Mouse (Mus musculus): ENCODE measurements around the gene Pik3c2b.
"Not testable (repeated sequence)": the region's sequence is repeated elsewhere in the genome, so short reads cannot be mapped to it uniquely, and the experiment has no call there.

The Pik3c2b gene

GRCm38 (mm10) chr1:133045011-133045860, at the start of gene Pik3c2b:
Pik3c2b (plus strand) TSS chr1:133045667.
- no peak for DNase-seq (ENCODE audit: low read depth, low spot score)

- no peak for DNase-seq (ENCODE audit: low read depth, low spot score)
These were observed 45.1 kb upstream of the Pik3c2b start for GRCm38 (mm10) chr1:133000347-133000746.

GRCm38 (mm10) chr1:133006571-133006970, 38.9 kb upstream of the Pik3c2b start:
- DNase-seq (ENCODE audit: low read depth, low spot score) = no peak

- no peak for DNase-seq (ENCODE audit: low read depth, low spot score)
These were observed 33.3 kb upstream of the Pik3c2b start for GRCm38 (mm10) chr1:133011955-133012841.

GRCm38 (mm10) chr1:133013331-133013730, 32.1 kb upstream of the Pik3c2b start:
- DNase-seq (ENCODE audit: low read depth, low spot score) = no peak

GRCm38 (mm10) chr1:133014196-133014595, 31.3 kb upstream of the Pik3c2b start:
- DNase-seq (ENCODE audit: low read depth, low spot score) = no peak

- no peak for DNase-seq (ENCODE audit: low read depth, low spot score)
These were observed 28.6 kb upstream of the Pik3c2b start for GRCm38 (mm10) chr1:133016775-133017428.

GRCm38 (mm10) chr1:133018580-133018979, 26.9 kb upstream of the Pik3c2b start:
- DNase-seq (ENCODE audit: low read depth, low spot score) = no peak

- no peak for DNase-seq (ENCODE audit: low read depth, low spot score)
These were observed 26.2 kb upstream of the Pik3c2b start for GRCm38 (mm10) chr1:133019312-133019711.

GRCm38 (mm10) chr1:133020137-133020894, 25.2 kb upstream of the Pik3c2b start:
- no peak for DNase-seq (ENCODE audit: low read depth, low spot score)

- no peak for DNase-seq (ENCODE audit: low read depth, low spot score)
These were observed 24.1 kb upstream of the Pik3c2b start for GRCm38 (mm10) chr1:133021391-133021790.

- DNase-seq (ENCODE audit: low read depth, low spot score) = not testable (repeated sequence)
These were observed 23.5 kb upstream of the Pik3c2b start for GRCm38 (mm10) chr1:133021971-133022370.

GRCm38 (mm10) chr1:133023723-133024122, 21.7 kb upstream of the Pik3c2b start:
- DNase-seq (ENCODE audit: low read depth, low spot score) = not testable (repeated sequence)

GRCm38 (mm10) chr1:133024426-133024825, 21.0 kb upstream of the Pik3c2b start:
- no peak for DNase-seq (ENCODE audit: low read depth, low spot score)

- DNase-seq (ENCODE audit: low read depth, low spot score) = peak; percentile 85
These were observed 20.2 kb upstream of the Pik3c2b start for GRCm38 (mm10) chr1:133025051-133025795.

- DNase-seq (ENCODE audit: low read depth, low spot score) = not testable (repeated sequence)
These were observed 19.7 kb upstream of the Pik3c2b start for GRCm38 (mm10) chr1:133025796-133026190.

- DNase-seq (ENCODE audit: low read depth, low spot score) = no peak
These were observed 18.3 kb upstream of the Pik3c2b start for GRCm38 (mm10) chr1:133027126-133027525.

GRCm38 (mm10) chr1:133027980-133028379, 17.5 kb upstream of the Pik3c2b start:
- peak; percentile 71 for DNase-seq (ENCODE audit: low read depth, low spot score)

- DNase-seq (ENCODE audit: low read depth, low spot score) = no peak
These were observed 15.7 kb upstream of the Pik3c2b start for GRCm38 (mm10) chr1:133029744-133030143.

GRCm38 (mm10) chr1:133030461-133030860, 15.0 kb upstream of the Pik3c2b start, which contains the start of gene Mdm4:
Mdm4 (minus strand) TSS chr1:133030561.
- DNase-seq (ENCODE audit: low read depth, low spot score) = no peak

All from c-Kit-negative CD71-positive TER-119-positive erythroid progenitor cells, embryonic 14.5 days (primary cell).